8 mouse cellular contexts compared by ENCODE assay signal in the genomic region with DNA sequence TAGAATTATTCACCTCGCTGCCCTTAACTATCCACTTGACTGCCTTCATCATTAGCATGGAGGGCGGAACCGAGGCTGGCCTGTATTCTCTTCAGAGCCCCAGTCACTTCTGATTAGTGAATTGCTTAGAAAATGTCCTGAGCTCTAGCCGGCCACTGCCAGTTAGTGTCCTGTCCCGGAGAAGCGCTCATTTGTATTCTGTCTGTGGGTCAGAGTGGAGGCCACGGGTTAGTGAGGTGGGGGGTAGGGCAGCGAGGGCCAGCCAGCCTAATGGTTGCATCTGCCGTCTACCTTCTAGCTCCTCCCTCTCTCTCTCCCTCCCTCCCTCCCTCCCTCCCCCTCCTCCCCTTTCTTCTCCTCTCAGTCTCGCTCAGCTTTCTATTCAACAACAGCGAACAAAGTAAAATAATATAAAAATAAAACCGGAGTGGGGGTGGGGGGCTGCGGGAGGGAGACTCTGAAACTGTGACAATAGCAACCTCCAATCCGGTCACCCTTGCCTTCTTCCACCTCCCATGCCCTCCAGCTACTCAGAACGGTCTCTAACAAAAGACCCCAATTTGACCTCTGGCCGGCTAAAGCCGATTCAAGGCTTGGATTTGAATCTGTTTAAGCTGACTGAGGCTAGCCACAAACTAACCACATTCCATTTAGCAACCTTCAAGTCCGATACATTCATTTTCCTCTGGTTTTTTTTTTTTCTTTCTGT.
DNase-seq lines count a peak whose midpoint lies in the region; ATAC-seq and TF ChIP-seq lines count a peak whose summit lies in the region.

No protein-coding gene starts in this region.

- no peaks in the 10 kb centered on the region for H3K36me3 ChIP-seq in lung, embryonic 14.5 days (ENCODE audit: insufficient read depth)
- H3K36me3 ChIP-seq in lung, postnatal 0 days (ENCODE audit: insufficient read depth, low read length): no peaks in the 10 kb centered on the region
- H3K36me3 ChIP-seq in small intestine, adult 2 months (ENCODE audit: control insufficient read depth, insufficient read depth, low read length): no peaks in the 10 kb centered on the region

- peaks cover 8% of the 10 kb centered on the region; the same call in 1 of the 2 replicates for H3K4me1 ChIP-seq in lung, embryonic 14.5 days (ENCODE audit: insufficient read depth)
- peaks cover 5% of the 10 kb centered on the region; the same call in 1 of the 2 replicates for H3K4me1 ChIP-seq in lung, postnatal 0 days (ENCODE audit: insufficient read depth, low read depth, low read length)
- H3K4me1 ChIP-seq in small intestine, adult 2 months (ENCODE audit: control insufficient read depth, insufficient read depth, insufficient read length, low read length): peaks cover 13% of the 10 kb centered on the region

- no peak for TF ChIP-seq EP300 in lung, postnatal 0 days (IDR thresholded peaks at IDR 0.05)

- no peak for TF ChIP-seq CTCF in lung, embryonic 14.5 days (IDR thresholded peaks at IDR 0.05; ENCODE audit: low read depth)
- no peak for TF ChIP-seq CTCF in lung, postnatal 0 days (IDR thresholded peaks at IDR 0.05)
- no peak for TF ChIP-seq CTCF in small intestine, adult 2 months (IDR thresholded peaks at IDR 0.05; ENCODE audit: extremely low read depth, insufficient read length, insufficient replicate concordance, low read depth, low read length)

- no peak for TF ChIP-seq POLR2A in small intestine, adult 2 months (IDR thresholded peaks at IDR 0.05; ENCODE audit: low read depth, low read length)

- 3% methylated on average over 18 of the region's 18 CpGs for WGBS in lung, embryonic 14.5 days
- WGBS in lung, postnatal 0 days: 14% methylated on average over 18 of the region's 18 CpGs
- 55% methylated on average over 18 of the region's 18 CpGs for WGBS in small intestine, adult 2 months

- H3K4me3 ChIP-seq in lung, embryonic 14.5 days (ENCODE audit: low read depth, low read length): peak overlapping the region; percentile 24
- H3K4me3 ChIP-seq in lung, postnatal 0 days (ENCODE audit: low read depth, low read length): peak overlapping the region; percentile 34
- H3K4me3 ChIP-seq in small intestine, adult 2 months (ENCODE audit: low read depth, low read length): peak overlapping the region; percentile 14

- H3K27me3 ChIP-seq in lung, embryonic 14.5 days (ENCODE audit: insufficient read depth, low read length): no peaks in the 10 kb centered on the region
- no peaks in the 10 kb centered on the region for H3K27me3 ChIP-seq in lung, postnatal 0 days (replicated peaks; ENCODE audit: insufficient read depth, low read length)
- H3K27me3 ChIP-seq in small intestine, adult 2 months (ENCODE audit: control insufficient read depth, insufficient read depth, low read length): no peaks in the 10 kb centered on the region

- ATAC-seq in lung, embryonic 14.5 days (ENCODE audit: insufficient read depth): peak; percentile 69
- peak; percentile 47 for ATAC-seq in lung, postnatal 0 days

- H3K9ac ChIP-seq in lung, embryonic 14.5 days: peak overlapping the region; percentile 40
- H3K9ac ChIP-seq in lung, postnatal 0 days (replicated peaks; ENCODE audit: low read depth): peak overlapping the region; percentile 26

- no peaks in the 10 kb centered on the region for H3K9me3 ChIP-seq in lung, embryonic 14.5 days (ENCODE audit: low read depth, low read length)
- H3K9me3 ChIP-seq in lung, postnatal 0 days (ENCODE audit: low read length): no peaks in the 10 kb centered on the region

- H3K27ac ChIP-seq in lung, embryonic 14.5 days (ENCODE audit: low read depth): no peak overlapping the region
- no peak overlapping the region for H3K27ac ChIP-seq in lung, postnatal 0 days (ENCODE audit: low read length)
- H3K27ac ChIP-seq in small intestine, adult 2 months (ENCODE audit: insufficient read depth, low read depth, low read length): no peak overlapping the region

- H3K4me2 ChIP-seq in lung, embryonic 14.5 days: peak overlapping the region; percentile 59
- H3K4me2 ChIP-seq in lung, postnatal 0 days (replicated peaks; ENCODE audit: low read depth, low read length): peak overlapping the region; percentile 55

- DNase-seq in lung, embryonic 14.5 days: peak; percentile 58
- no peak for DNase-seq in lung, postnatal 36 days
- peak; percentile 63 to 66 for DNase-seq in cerebellum, postnatal 14 days
- DNase-seq in frontal cortex, postnatal 14 days (ENCODE audit: low spot score in 2 of 2): peak; percentile 18 to 24
- peak; percentile 68 for DNase-seq in kidney, postnatal 14 days
- peak; percentile 26 for DNase-seq in lung, postnatal 0 days (ENCODE audit: low spot score)
- no peak for DNase-seq in spleen, postnatal 4 days (ENCODE audit: low spot score in 2 of 2)

Comparison
In these comparisons a context has a peak if more than half of its experiments do, and no peak if none do; other contexts are left out.
1. DNase-seq: peak in lung, embryonic 14.5 days (single experiment), cerebellum, postnatal 14 days (2 of 2), frontal cortex, postnatal 14 days (2 of 2), kidney, postnatal 14 days (single experiment) and lung, postnatal 0 days (single experiment); none in lung, postnatal 36 days (single experiment) and spleen, postnatal 4 days (0 of 2).
2. Peak in every context shown above with its lines, with median percentiles within 50 percentile points of each other: H3K4me3 ChIP-seq.